Mouse (Mus musculus): ENCODE results near the gene Hexim1.

The Hexim1 gene

DNA sequence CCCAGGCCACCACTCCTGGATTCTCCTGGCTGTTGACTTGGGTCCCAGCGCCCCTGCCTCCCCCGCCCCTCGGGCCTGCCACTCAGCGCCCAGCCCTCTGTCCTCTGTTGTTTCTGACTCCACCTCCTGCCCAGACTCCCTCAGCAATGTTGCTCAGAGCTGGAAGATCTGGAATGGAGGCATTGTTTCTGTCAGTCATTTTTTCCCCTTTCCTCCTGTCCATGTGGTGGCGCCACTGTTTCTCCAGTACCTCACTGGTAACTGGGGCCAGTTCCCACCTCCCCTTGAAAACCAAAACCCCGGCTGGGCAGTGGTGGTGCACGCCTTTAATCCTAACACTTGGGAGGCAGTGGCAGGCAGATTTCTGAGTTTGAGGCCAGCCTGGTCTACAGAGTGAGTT, 45.4 kb downstream of the Hexim1 start:
- DNase-seq = no peak

DNA sequence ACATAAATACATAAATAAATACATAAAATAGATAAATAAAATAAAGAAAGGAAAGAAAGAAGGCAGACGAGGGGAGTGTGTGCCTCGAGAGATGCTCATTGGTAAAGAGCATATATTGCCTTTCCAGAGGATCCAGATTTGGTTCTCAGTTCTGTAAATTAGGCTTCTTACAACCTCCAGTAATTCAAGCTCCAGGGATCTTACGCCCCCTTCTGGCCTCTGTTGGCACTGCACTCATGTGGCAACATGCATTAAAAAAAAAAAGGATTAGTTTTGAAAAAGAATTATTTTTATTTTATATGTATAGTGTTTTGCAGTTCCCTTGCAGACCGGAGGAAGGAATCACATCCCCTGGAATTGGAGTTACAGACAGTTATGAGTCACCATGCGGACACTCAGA, 46.1 kb downstream of the Hexim1 start:
- DNase-seq = peak; percentile 57 to 63

DNA sequence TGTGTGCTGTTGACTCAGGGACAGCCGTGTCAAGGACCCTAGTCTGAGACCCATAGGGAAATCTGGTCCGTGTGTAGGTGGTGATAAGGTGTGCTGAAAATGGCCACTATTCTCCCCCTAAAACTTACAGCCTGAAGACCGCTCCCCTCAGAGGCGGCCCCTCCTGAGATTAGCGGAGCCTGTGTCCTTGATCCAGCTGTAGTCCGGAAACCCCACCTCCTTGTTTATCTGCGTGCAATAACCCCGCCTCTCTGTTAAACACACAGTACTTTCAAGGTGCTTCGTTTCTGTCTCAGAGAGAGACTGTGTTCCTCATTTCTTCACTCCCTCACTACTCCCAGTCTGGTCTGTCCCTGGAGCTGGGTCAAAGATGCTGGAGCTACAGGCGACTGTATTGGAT, 48.4 kb downstream of the Hexim1 start:
- no peak for DNase-seq

- peak; percentile 80 to 84 for DNase-seq
Observed at GRCm38 (mm10) chr11:103168690-103169390, 52.8 kb downstream of the Hexim1 start.

Data from kidney, postnatal 4 days (tissue).